Mouse (Mus musculus) ES-Bruce4 (cell line): Measurements from ENCODE around the gene Cryba4. TPM values are rescaled to one million over a fixed set of nuclear protein-coding genes. Genes with fewer than 3 reads are reported as not detected.
A peak's percentile ranks its signal among the peaks of the same experiment; 100 is the strongest.

Source experiments
- H3K27ac ChIP-seq: 2 replicates; pipeline ENCODE4 v1.5.1; 2012; ENCODE audit warnings: low read length, inconsistent platforms; ENCODE audit not compliant: insufficient read depth
- H3K27me3 ChIP-seq: 2 replicates; pipeline ENCODE4 v1.6.1; 2012; ENCODE audit warnings: mild to moderate bottlenecking, low read length, inconsistent platforms; ENCODE audit not compliant: control insufficient read depth, poor library complexity, insufficient read depth, severe bottlenecking
- H3K36me3 ChIP-seq: 2 replicates; pipeline ENCODE4 v1.6.1; 2012; ENCODE audit warnings: inconsistent platforms, mild to moderate bottlenecking, low read length, moderate library complexity; ENCODE audit not compliant: control insufficient read depth, poor library complexity, insufficient read depth, severe bottlenecking
- H3K4me1 ChIP-seq: one replicate; pipeline ENCODE4 v1.8.1; 2011; ENCODE audit warnings: low read length; ENCODE audit not compliant: control insufficient read depth, insufficient read depth
- H3K4me3 ChIP-seq: 2 replicates; pipeline ENCODE4 v1.5.1; 2011; ENCODE audit warnings: low read depth, mild to moderate bottlenecking, low read length
- H3K9ac ChIP-seq: 2 replicates; pipeline ENCODE4 v1.6.1; 2012; ENCODE audit warnings: low read depth, mild to moderate bottlenecking, inconsistent platforms; ENCODE audit not compliant: poor library complexity, severe bottlenecking
- H3K9me3 ChIP-seq: replicated peaks from 2 replicates; pipeline ENCODE4 v1.6.1; 2012; ENCODE audit warnings: mild to moderate bottlenecking, low read length, inconsistent platforms; ENCODE audit not compliant: control insufficient read depth, poor library complexity, insufficient read depth, severe bottlenecking
- CTCF ChIP-seq: IDR thresholded peaks from one replicate; pipeline ENCODE4 v1.8.1; 2011; ENCODE audit warnings: low read depth, low read length
- EP300 ChIP-seq: IDR thresholded peaks from 2 replicates; pipeline ENCODE4 v1.6.1; 2011; ENCODE audit warnings: low read depth, low read length; ENCODE audit not compliant: insufficient read depth
- POLR2A ChIP-seq: IDR thresholded peaks from one replicate; pipeline ENCODE4 v1.8.1; 2011; ENCODE audit warnings: low read length; ENCODE audit not compliant: insufficient read depth
- polyA plus RNA-seq: library from polyadenylated mRNA; stranded (reverse); fragments of >200 nt; gene quantifications from 2 replicates; pipeline ENCODE4 v1.2.4, GENCODE M21; 2011; ENCODE audit warnings: low read depth; ENCODE audit not compliant: missing spikeins, insufficient read depth, insufficient read length

The Cryba4 gene
- polyA plus RNA-seq, 1 experiment: not detected

DNA sequence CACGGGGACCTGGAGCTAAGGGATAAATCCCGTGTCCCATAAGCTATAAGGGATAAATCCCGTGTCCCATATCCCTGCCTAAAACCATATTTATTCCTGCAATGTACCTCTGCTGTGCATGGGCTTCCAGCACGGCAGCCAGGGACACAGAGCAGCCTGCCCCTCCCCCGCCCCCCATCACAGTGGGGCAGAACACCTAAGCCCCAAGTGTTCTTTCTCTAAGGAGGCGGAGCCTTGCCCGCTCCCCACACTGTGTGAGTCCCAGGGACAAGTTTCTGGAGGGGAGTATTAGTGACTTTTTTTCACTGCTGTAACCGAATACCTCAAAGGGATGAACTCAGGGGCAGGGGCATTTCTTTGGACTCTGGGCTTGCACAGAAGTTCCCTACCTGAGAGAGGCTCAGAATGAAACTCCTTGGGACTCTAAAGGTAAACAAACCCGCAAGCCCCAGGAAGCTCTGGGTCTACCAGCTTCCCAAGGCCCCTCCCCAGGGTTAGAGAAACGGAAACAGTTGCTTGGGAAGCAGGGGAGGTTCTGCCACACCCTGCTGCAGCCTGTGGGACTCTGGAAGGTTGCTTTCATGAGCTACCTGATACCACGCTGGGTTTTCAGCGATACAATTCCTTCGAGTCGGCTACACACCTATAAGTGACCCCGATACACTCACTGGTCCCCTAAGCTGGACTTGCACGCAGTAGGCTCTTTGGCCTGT lies 45.6 kb downstream of the Cryba4 start:
- Histone ChIP-seq H3K27me3 (no peaks in the 10 kb centered on the region), H3K4me3 (peak overlapping the region; percentile 12; the same call in 1 of the 2 replicates), H3K27ac (peak overlapping the region; percentile 24), H3K4me1 (peaks cover 5% of the 10 kb centered on the region), H3K36me3 (no peaks in the 10 kb centered on the region), H3K9ac (peak overlapping the region; percentile 13), H3K9me3 (no peaks in the 10 kb centered on the region)
- no peak for TF ChIP-seq CTCF
- TF ChIP-seq EP300: no peak
- TF ChIP-seq POLR2A: no peak

DNA sequence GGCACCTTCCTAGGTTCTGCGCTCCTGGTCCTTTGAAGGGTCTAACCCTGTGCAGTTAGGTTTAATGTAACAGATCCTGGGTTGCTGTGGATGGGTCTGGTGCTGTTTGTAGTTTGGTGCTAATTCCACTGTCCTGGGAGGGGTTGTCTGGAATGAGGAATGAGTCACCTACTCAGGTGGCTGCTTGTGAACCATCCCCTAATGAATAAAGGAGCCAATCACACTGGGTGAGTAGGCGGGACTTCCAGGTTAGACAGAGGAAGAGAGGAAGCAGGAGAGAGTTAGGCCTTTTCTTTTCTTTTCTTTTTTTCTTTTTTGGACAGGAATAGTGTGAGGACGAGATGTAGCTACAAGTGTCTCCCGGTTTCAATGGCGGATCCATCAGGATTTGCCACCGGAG lies 52.7 kb downstream of the Cryba4 start:
- peak overlapping the region; percentile 70 for H3K9ac ChIP-seq

More for the DNA sequence above, 52.7 kb downstream of the Cryba4 start:
- TF ChIP-seq CTCF: no peak
- TF ChIP-seq EP300: no peak
- no peak for TF ChIP-seq POLR2A
- Histone ChIP-seq H3K27ac (peak overlapping the region; percentile 35), H3K27me3 (no peaks in the 10 kb centered on the region), H3K4me1 (no peaks in the 10 kb centered on the region), H3K9me3 (no peaks in the 10 kb centered on the region), H3K4me3 (peak overlapping the region; percentile 90), H3K36me3 (no peaks in the 10 kb centered on the region)

Other genes starting within 250 kb of the Cryba4 start
- not detected in 2 replicates for gene Crybb1, start 3.3 kb upstream of the Cryba4 start, polyA plus RNA-seq
- gene Tpst2, start 24.2 kb upstream of the Cryba4 start, polyA plus RNA-seq: 25.8 and 37.1 TPM in 2 replicates
- gene Tfip11, start 73.8 kb upstream of the Cryba4 start, polyA plus RNA-seq: 23.9 and 24.8 TPM in 2 replicates
- gene Srrd, start 90.5 kb upstream of the Cryba4 start, polyA plus RNA-seq: 19.1 TPM in 2 replicates
- 17.3 and 19.1 TPM in 2 replicates for gene Hps4, start 90.6 kb upstream of the Cryba4 start, polyA plus RNA-seq
- not detected in 2 replicates for gene Gm6583, start 103.5 kb upstream of the Cryba4 start, polyA plus RNA-seq
- 6.7 and 7.2 TPM in 2 replicates for gene Asphd2, start 142.3 kb upstream of the Cryba4 start, polyA plus RNA-seq
- gene Gm6588, start 196.9 kb upstream of the Cryba4 start, polyA plus RNA-seq: not detected in 2 replicates